Mouse (Mus musculus) gastrocnemius, adult 2 months (tissue): Measurements from ENCODE around the gene Pam. TPM values are rescaled to one million over a fixed set of nuclear protein-coding genes. Genes with fewer than 3 reads are reported as not detected.

Experiments used
- DNase-seq: peaks from one replicate; pipeline ENCODE4 v3.0.0; 2022
- H3K27ac ChIP-seq: fragments of 200-600 bp; 2 replicates; pipeline ENCODE4 v1.8.1; 2022; ENCODE audit warnings: mild to moderate bottlenecking
- H3K4me3 ChIP-seq: fragments of 200-600 bp; 2 replicates; pipeline ENCODE4 v1.8.1; 2022; ENCODE audit warnings: mild to moderate bottlenecking, moderate library complexity
- CTCF ChIP-seq: fragments of 200-600 bp; IDR thresholded peaks from 2 replicates; pipeline ENCODE4 v1.8.1; 2022; ENCODE audit warnings: antibody characterized with exemption, mild to moderate bottlenecking, moderate library complexity
- intact Hi-C: fragments of 180-260 bp; cut with DNase I; formaldehyde crosslinking; loops from one replicate; pipeline ENCODE4 v1.15.1; 2025
- total RNA-seq, 2 experiments: library from RNA; stranded (reverse); gene quantifications; 2 replicates each; pipeline ENCODE4 v1.2.3; 2021

The Pam gene
- total RNA-seq, 2 experiments from 2014 or later = 27.6 to 39.9 TPM

- peak; percentile 66 for TF ChIP-seq CTCF
- intact Hi-C loops = no loop called here
- Histone ChIP-seq H3K27ac (no peak overlapping the region), H3K4me3 (no peak overlapping the region)
- no peak for DNase-seq
These were observed 293.1 kb downstream of the Pam start for GRCm38 (mm10) chr1:97802207-97802902.

GRCm38 (mm10) chr1:97795936-97796335, 299.5 kb downstream of the Pam start:
- DNase-seq = no peak
- no peak overlapping the region for H3K4me3 ChIP-seq
- intact Hi-C loops = no loop called here
- TF ChIP-seq CTCF = no peak
- H3K27ac ChIP-seq = no peak overlapping the region

- no peak for TF ChIP-seq CTCF
- DNase-seq = no peak
- intact Hi-C loops = no loop called here
- H3K4me3 ChIP-seq = no peak overlapping the region
- H3K27ac ChIP-seq = no peak overlapping the region
These were observed 301.3 kb downstream of the Pam start for GRCm38 (mm10) chr1:97794110-97794509.

GRCm38 (mm10) chr1:97788490-97788889, 307.0 kb downstream of the Pam start:
- intact Hi-C loops = no loop called here
- no peak for DNase-seq
- Histone ChIP-seq H3K27ac (no peak overlapping the region), H3K4me3 (no peak overlapping the region)
- no peak for TF ChIP-seq CTCF

- TF ChIP-seq CTCF = no peak
- H3K27ac ChIP-seq = no peak overlapping the region
- intact Hi-C loops = no loop called here
- H3K4me3 ChIP-seq = no peak overlapping the region
- DNase-seq = no peak
These were observed 307.8 kb downstream of the Pam start for GRCm38 (mm10) chr1:97787674-97788073.

- no peak overlapping the region for H3K4me3 ChIP-seq
- no peak for TF ChIP-seq CTCF
- H3K27ac ChIP-seq = no peak overlapping the region
- intact Hi-C loops = no loop called here
- DNase-seq = no peak
These were observed 309.6 kb downstream of the Pam start for GRCm38 (mm10) chr1:97785685-97786393.

GRCm38 (mm10) chr1:97784928-97785327, 310.5 kb downstream of the Pam start:
- Histone ChIP-seq H3K27ac (no peak overlapping the region), H3K4me3 (no peak overlapping the region)
- no peak for TF ChIP-seq CTCF
- DNase-seq = no peak
- intact Hi-C loops = no loop called here

GRCm38 (mm10) chr1:97781674-97782073, 313.8 kb downstream of the Pam start:
- intact Hi-C loops = no loop called here
- Histone ChIP-seq H3K27ac (no peak overlapping the region), H3K4me3 (no peak overlapping the region)
- no peak for TF ChIP-seq CTCF
- no peak for DNase-seq

- DNase-seq = no peak
- Histone ChIP-seq H3K4me3 (no peak overlapping the region), H3K27ac (no peak overlapping the region)
- intact Hi-C loops = loop anchor here (5.0 kb wide), 1 partner anchor 112 kb away; the partner anchor contains the start of gene D1Ertd622e
- TF ChIP-seq CTCF = no peak
These were observed 321.5 kb downstream of the Pam start for GRCm38 (mm10) chr1:97773973-97774372.

- TF ChIP-seq CTCF = no peak
- intact Hi-C loops = loop anchor here (5.0 kb wide), 1 partner anchor 111 kb away; the partner anchor contains the start of gene D1Ertd622e
These were observed 322.1 kb downstream of the Pam start for GRCm38 (mm10) chr1:97773362-97773761.

GRCm38 (mm10) chr1:97771727-97772126, 323.7 kb downstream of the Pam start:
- TF ChIP-seq CTCF = no peak
- DNase-seq = no peak
- intact Hi-C loops = loop anchor here (5.0 kb wide), 1 partner anchor 109 kb away; the partner anchor contains the start of gene D1Ertd622e
- no peak overlapping the region for H3K27ac ChIP-seq
- no peak overlapping the region for H3K4me3 ChIP-seq

More at GRCm38 (mm10) chr1:97773362-97773761, 322.1 kb downstream of the Pam start:
- no peak for DNase-seq
- H3K27ac ChIP-seq = no peak overlapping the region
- no peak overlapping the region for H3K4me3 ChIP-seq

- Histone ChIP-seq H3K27ac (peak overlapping the region; percentile 96), H3K4me3 (peak overlapping the region; percentile 100)
These were observed 324.3 kb downstream of the Pam start for GRCm38 (mm10) chr1:97771118-97771517.

More at GRCm38 (mm10) chr1:97771118-97771517, 324.3 kb downstream of the Pam start:
- intact Hi-C loops = loop anchor here (5.0 kb wide), 1 partner anchor 109 kb away; the partner anchor contains the start of gene D1Ertd622e
- no peak for TF ChIP-seq CTCF
- DNase-seq = no peak
